Mouse (Mus musculus) right cerebral cortex, postnatal 25 days (tissue): ENCODE measurements at regions not wholly inside any gene's neighbourhood (a gene's known extent, or its start where the extent isn't known, plus 50 kb on each side); places are given as distances from the start of the nearest gene placed in this dataset.

ENCODE experiments used
- DNase-seq: peaks from one replicate; pipeline ENCODE4 v3.0.0; 2022

GRCm38 (mm10) chr12:98039677-98040076 is 219.6 kb downstream of the Galc start:
- DNase-seq = no peak

DNA sequence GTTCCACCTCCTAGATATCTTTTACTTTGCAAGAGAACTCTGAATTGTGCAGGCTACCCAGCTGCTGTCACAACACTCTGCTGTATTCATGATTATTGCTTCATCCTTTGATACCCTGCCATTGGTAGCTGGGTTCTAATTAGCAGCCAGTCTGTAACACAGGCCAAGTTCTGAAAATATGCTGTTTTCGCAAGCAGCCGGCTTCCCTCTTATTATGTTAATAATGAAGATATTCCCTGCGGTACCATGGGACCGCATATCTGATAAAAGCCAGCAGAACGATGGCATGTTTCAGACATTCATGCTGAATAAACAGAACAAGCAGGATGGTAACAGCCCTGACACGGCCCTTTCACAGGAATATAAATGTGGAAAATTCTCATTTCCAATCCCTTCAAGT is 235.6 kb downstream of the Galc start:
- DNase-seq = no peak

GRCm38 (mm10) chr12:98014607-98015278 is 244.5 kb downstream of the Galc start:
- no peak for DNase-seq

DNA sequence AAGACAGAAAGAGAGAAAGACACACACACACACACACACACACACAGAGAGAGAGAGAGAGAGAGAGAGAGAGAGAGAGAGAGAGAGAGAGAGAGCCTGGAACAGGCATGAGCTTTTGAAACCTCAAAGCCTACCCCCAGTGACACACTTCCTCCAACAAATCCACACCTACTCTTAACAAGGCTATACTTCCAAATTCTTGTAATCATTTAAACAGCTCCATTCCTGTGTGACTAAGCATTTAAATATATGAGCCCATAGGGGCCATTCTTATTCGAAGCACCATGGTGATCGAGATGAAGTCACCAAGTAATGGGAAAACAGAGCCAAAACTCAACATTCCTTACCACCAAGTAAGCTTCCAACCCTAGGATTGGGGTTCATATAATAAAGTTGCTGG is 250.1 kb downstream of the Galc start:
- no peak for DNase-seq

GRCm38 (mm10) chr12:98005671-98006469 is 253.4 kb downstream of the Galc start:
- no peak for DNase-seq

DNA sequence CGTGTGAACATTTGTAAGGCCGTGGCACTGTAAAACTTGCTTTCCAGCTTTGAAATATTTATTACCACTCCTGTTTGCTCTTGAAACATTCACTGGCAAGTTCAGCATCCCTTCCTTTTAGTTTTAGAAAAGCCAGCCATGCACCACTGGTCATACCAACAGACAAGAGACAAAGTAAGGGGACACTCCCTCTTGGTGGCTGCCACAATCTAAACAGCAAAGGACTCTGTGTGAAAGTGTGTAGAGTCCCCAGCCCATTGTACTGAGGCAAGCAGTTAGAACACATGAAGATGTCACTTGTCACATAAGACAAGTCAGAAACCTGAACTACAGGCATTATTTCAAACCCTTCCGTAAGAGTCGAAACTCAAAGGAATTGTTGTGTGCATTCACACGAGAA is 257.0 kb downstream of the Galc start:
- no peak for DNase-seq

DNA sequence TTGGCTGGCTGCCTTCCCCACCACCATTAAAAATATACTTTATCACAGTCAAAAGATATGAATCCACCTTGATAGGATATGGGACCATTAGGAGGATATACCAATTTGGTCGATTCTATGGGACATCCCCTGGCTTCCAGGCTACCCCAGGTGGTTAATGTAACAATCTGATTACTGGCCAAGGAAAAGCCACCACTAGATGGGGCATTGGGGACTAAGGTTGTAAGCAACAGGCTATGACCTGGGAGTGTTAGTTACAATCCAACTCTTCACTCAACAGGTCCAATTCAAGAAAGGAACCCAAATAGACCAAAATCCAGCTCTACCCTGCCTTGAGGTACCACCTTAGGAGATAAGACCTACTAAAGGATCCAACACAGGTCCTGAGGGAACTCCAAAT is 264.4 kb downstream of the Galc start:
- no peak for DNase-seq

- DNase-seq = no peak
These were observed 265.3 kb downstream of the Galc start for GRCm38 (mm10) chr12:97993937-97994336.

DNA sequence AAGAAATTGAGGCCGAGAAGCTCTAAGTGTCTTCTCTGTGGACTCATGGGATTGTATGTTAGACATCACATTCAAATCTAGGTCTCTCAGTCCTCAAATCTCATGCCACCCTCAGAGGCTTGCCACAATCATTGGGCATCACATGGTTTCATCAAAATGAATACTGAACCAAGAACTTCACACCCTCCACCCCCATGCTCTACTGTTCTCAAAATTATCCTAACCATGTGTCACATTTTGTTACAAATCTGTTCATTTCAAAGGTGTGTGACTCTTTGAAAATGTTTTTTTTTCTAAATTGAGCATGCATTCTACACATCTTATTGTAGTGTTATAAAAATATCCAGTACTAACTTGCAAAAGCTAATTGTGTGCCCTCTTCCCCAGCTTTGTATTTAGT is 275.9 kb downstream of the Galc start:
- DNase-seq = peak; percentile 18

DNA sequence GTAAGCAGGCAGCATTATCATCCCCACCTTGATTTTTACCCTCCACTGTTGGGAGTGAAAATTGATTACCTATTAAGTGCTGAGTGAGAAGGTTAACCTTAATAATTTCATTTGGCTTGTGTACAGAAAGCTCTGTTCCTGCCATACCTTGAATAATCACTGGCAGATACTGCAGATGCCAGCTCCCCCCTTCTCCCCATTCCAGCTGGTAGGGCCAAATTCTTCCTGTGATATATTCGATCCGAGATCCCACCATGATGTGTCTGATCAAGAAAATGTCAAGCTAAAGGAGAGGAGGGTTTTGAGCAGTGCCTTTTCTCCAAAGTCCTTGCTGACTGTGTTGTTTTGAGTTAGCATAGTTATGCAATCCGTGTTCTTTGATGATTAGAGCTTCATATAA is 280.6 kb downstream of the Galc start:
- no peak for DNase-seq

GRCm38 (mm10) chr12:97978178-97978651 is 281.0 kb downstream of the Galc start:
- DNase-seq = no peak

DNA sequence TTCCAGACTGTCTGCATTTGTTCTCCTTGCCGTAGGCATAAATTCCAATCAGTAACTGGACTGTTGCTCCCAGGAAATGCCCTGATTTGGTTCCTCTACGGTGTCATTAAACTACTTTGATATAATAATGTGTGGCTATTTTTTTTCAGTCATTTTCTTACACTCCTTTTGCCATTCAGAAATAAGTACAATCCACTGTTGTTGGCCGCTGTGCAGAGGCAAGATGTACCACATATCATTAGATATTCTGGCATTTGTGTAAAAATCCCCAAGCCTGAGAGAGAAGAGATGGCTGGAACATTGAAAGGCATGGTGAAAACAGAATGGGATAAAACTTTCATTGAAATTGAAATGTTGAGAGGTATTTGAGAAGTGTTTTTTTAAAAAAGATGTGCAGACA is 281.6 kb downstream of the Galc start:
- no peak for DNase-seq

DNA sequence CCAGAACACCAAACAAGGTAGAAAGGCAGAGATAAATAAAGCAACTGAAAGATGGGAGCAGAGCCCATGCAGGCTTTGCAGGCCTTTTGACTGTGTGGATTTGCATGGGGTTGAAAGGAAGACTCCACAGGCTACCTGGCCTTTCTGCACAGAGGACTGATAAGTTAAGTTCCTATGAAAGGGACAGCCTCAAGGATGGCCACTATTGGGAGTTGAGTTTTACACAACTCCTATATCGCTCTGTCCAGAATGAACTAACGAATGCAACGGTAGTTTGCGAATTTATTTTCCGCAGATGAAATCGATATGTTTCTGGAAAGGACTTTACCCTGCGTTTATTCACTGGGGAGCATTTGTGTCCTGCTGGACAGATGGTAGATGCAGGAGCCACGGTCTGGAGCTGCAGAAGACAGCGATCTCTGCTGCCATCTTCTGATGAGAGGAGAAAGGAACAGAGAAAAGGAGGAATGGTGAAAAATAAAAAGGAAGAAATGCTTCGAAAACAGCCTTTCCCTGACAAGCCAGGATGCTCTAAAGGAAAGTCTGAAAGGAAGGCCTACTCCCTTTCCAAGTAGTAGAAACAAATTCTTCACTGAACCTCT is 285.2 kb downstream of the Galc start:
- DNase-seq = peak; percentile 23

GRCm38 (mm10) chr12:97957201-97957600 is 302.1 kb downstream of the Galc start:
- no peak for DNase-seq

DNA sequence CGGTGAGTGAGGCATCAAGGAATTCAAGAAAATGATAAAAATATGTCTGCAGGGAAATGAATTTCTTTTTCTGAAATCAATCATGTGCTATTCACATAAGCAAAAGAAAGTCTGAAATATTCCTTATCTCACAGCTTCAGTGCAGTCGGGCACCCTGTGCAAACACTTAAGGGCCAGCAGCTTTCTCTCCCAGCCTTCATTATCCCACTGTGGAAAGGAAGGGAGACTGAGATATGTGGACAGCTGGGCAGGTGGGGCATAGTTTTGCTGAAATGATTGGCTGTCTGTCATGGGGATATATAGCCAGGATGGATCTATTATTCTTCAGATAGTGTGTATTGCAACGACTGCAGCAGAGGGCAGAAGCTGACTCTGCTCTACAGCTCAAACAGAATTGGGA is 305.9 kb downstream of the Galc start:
- no peak for DNase-seq

- no peak for DNase-seq
These were observed 307.1 kb downstream of the Galc start for GRCm38 (mm10) chr12:97952204-97952603.

GRCm38 (mm10) chr12:97950072-97950471 is 309.2 kb downstream of the Galc start:
- DNase-seq = no peak

DNA sequence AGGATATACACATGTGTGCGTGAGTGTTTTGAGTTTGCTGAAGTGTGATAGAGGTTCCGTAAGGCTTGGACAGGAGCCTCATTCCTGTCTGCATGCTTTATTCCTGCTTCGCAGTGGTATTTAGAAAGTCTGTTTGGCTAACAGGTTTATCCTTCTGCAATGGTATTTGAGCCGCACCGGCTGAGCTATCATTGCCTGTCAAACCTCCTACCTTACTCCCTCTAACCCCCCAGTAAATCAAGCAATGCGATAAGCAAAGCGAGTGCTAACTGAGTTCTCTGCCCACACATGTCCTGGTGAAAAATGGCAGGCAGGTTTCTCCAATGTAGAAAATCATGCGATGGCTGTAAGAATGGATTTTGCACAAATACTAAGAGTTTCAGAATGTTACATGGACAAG is 311.8 kb downstream of the Galc start:
- DNase-seq = peak; percentile 6

DNA sequence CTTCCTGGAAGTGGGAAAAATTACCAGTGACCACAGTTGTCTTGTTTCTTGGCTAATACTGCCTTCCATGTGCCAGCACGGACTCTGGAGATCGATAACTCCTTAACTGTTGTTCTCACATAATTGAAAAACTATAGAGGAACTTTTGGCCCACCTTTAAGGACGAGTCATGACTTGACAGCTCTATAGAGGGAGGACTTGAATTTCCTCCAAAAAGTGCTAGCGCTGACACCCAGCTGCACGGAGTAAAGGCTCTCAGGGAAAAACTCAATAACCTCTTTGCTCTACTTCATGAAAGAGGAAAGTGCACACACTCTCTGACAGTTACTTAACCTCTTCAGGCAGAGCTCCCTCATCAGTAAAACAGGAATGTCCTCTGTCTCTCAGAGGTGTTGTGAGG is 320.9 kb downstream of the Galc start:
- DNase-seq = no peak

DNA sequence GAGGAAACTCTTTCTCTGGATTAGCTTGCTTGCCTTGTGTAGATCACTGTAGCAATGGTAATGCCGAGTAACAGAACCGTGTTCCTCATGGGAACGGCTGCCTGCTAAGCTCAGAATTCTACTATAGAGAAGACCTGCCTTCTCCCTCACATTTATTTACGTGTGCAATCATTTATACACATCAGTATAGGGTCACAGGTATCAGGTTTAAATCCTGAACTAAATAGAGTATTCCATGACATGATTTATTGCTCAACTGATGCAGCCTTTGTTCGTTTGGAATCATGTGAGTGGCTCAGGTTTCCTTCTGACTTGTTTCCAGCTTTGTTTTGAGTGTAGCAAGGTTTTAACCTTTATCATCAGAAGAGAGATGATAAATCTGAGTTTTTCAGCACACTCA is 329.4 kb downstream of the Galc start:
- DNase-seq = no peak

DNA sequence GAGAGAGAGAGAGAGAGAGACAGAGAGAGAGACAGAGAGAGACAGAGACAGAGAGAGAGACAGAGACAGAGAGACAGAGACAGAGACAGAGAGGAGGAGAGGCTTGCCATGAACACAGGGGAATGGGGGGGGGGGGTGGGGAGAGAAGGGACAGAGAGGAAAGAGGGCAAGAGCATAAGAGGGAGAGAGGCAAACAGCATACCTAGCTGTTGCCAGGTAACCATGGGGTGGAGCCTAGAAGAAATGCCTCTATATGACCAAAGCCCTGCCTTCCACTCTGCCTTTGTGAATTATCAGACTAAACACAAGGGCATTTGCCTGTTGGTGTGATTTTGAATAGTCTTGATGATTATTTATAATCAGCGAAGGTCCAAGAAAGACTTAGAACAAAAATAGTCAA is 332.2 kb downstream of the Galc start:
- DNase-seq = no peak

DNA sequence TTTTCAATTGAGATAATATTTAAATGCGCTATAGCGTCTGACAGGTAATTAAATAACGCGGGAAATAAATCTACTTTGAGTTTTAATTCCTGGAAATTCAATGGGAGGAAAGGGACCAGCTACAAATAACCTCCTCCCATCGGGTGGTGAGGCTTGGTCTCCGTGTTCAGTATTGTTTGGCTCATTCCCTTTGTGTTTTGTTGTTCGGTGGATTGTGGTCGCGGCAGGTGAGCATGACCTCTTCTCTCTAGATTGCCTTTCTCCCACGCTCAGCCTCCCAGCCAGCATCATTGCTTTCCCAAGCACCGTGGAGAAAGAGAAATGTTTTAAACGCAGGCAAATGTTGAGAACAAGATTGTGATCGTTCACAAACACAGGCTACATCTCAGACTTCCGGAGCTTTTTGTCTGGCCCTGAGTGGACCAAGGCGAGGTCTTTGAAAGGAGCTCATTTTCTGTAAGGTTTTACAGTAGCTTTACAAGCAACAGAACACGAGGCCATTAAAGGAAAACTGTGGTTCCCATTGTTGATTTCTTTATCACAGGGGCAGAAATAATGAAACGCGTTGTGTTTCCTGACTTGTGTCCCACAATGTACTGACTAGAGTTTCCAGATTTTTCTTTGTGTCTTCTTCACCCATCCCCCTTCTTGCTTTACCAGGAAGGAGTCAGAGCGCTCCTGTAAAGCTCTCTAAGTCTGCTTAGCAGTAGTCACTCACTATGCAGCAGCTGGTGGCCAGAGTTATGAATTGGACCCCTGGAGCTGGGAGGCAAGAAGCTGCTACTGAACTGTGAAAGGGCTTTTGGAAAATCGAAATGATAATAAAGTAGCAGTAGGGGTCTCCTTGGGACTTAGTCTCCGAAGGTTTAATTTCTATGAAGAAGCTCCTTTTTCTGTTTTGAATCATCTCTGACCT is 337.7 kb downstream of the Galc start:
- DNase-seq = no peak

DNA sequence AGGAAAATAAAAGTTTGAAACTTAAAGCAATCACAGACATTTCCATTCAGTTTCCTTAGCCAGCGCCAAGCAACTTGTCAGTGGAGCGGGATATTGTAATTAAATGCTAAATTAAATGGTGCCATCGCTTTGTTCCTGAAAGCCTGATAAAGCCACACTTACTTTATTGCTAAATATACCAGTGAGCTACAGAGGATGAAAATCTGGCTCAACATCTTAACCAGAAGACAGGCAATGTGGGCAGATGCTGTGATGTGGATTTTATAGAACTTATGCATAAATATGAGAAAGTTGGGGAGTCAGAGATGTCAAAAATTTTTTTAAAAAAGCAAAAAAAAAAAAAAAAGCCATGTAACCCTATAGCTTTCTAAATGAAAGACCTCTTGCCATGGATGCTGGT is 340.8 kb downstream of the Galc start:
- DNase-seq = no peak
